Mouse (Mus musculus) embryonic facial prominence, embryonic 15.5 days (tissue): ENCODE results near the gene Adamts14. TPM values are rescaled to one million over a fixed set of nuclear protein-coding genes. Genes with fewer than 3 reads are reported as not detected.

Experiments
- ATAC-seq: fragments of 200-750 bp; cut with Nextera tagmentation; 2 replicates; pipeline ENCODE4 v1.8.0; 2017; ENCODE audit warnings: low read depth, moderate TSS enrichment; ENCODE audit not compliant: insufficient number of reproducible peaks, low FRiP score, low TSS enrichment
- H3K27ac ChIP-seq: fragments of 300-500 bp; sonication (generic); replicated peaks from 2 replicates; pipeline ENCODE4 v1.5.1; 2015; ENCODE audit warnings: mild to moderate bottlenecking, inconsistent platforms
- H3K27me3 ChIP-seq: fragments of 300-500 bp; sonication (generic); 2 replicates; pipeline ENCODE4 v1.6.1; 2015; ENCODE audit warnings: inconsistent platforms
- H3K36me3 ChIP-seq: fragments of 300-500 bp; sonication (generic); 2 replicates; pipeline ENCODE4 v1.6.1; 2015; ENCODE audit warnings: mild to moderate bottlenecking, inconsistent platforms
- H3K4me1 ChIP-seq: fragments of 300-500 bp; sonication (generic); 2 replicates; pipeline ENCODE4 v1.6.1; 2015; ENCODE audit warnings: inconsistent platforms
- H3K4me2 ChIP-seq: fragments of 300-500 bp; sonication (generic); replicated peaks from 2 replicates; pipeline ENCODE4 v1.6.1; 2015; ENCODE audit warnings: mild to moderate bottlenecking, inconsistent platforms
- H3K4me3 ChIP-seq: fragments of 300-500 bp; sonication (generic); replicated peaks from 2 replicates; pipeline ENCODE4 v1.5.1; 2015; ENCODE audit warnings: mild to moderate bottlenecking, inconsistent platforms
- H3K9ac ChIP-seq: fragments of 300-500 bp; sonication (generic); 2 replicates; pipeline ENCODE4 v1.6.1; 2015; ENCODE audit warnings: inconsistent platforms
- H3K9me3 ChIP-seq: fragments of 300-500 bp; sonication (generic); replicated peaks from 2 replicates; pipeline ENCODE4 v1.6.1; 2016; ENCODE audit warnings: inconsistent platforms
- WGBS: fragments of 180-500 bp; shearing (Covaris S2); methylation state at CpG from one replicate; pipeline ENCODE4 v1.1.7; 2015; 5-methylcytosine and 5-hydroxymethylcytosine counted together
- polyA plus RNA-seq: library from polyadenylated mRNA; unstranded; fragments of >200 nt; fragmentation: Nextera tagmentation; extraction: Ambion mirVana; gene quantifications from 2 replicates; pipeline ENCODE4 v1.2.1, GENCODE M21; 2015

Gene Adamts14
- polyA plus RNA-seq, 1 experiment from 2014 or later: 8.0 TPM

- WGBS: 75% methylated on average over 12 of the region's 12 CpGs
- Histone ChIP-seq H3K4me1 (0 out of 2 replicates have a peak, but pooled peaks cover 4% of the 10 kb centered on the region), H3K9me3 (no peaks in the 10 kb centered on the region)
Measured at GRCm38 (mm10) chr10:61201596-61202318, 71.5 kb downstream of the Adamts14 start.

GRCm38 (mm10) chr10:61200998-61201397, 72.2 kb downstream of the Adamts14 start:
- H3K9ac ChIP-seq: no peak overlapping the region
- ATAC-seq: no peak
- no peaks in the 10 kb centered on the region for H3K36me3 ChIP-seq
- no peaks in the 10 kb centered on the region for H3K9me3 ChIP-seq
- H3K27me3 ChIP-seq: no peaks in the 10 kb centered on the region; the same call in 1 of the 2 replicates
- no peak overlapping the region for H3K4me2 ChIP-seq
- H3K4me1 ChIP-seq: 0 out of 2 replicates have a peak, but pooled peaks cover 4% of the 10 kb centered on the region
- no peak overlapping the region for H3K4me3 ChIP-seq
- no peak overlapping the region for H3K27ac ChIP-seq
- 34% methylated on average over 9 of the region's 9 CpGs for WGBS

More at GRCm38 (mm10) chr10:61201596-61202318, 71.5 kb downstream of the Adamts14 start:
- Histone ChIP-seq H3K4me3 (no peak overlapping the region), H3K27ac (no peak overlapping the region), H3K9ac (no peak overlapping the region), H3K27me3 (no peaks in the 10 kb centered on the region; the same call in 1 of the 2 replicates), H3K36me3 (no peaks in the 10 kb centered on the region), H3K4me2 (no peak overlapping the region)
- no peak for ATAC-seq

GRCm38 (mm10) chr10:61200232-61200820, 72.9 kb downstream of the Adamts14 start:
- H3K9ac ChIP-seq: no peak overlapping the region
- 80% methylated on average over 7 of the region's 7 CpGs for WGBS
- H3K4me1 ChIP-seq: 0 out of 2 replicates have a peak, but pooled peaks cover 4% of the 10 kb centered on the region
- no peaks in the 10 kb centered on the region for H3K36me3 ChIP-seq
- no peak overlapping the region for H3K4me3 ChIP-seq
- no peak overlapping the region for H3K27ac ChIP-seq
- H3K27me3 ChIP-seq: no peaks in the 10 kb centered on the region; the same call in 1 of the 2 replicates
- H3K9me3 ChIP-seq: no peaks in the 10 kb centered on the region
- no peak for ATAC-seq
- no peak overlapping the region for H3K4me2 ChIP-seq

- WGBS: 22% methylated on average over 11 of the region's 11 CpGs
- Histone ChIP-seq H3K9me3 (no peaks in the 10 kb centered on the region), H3K4me1 (0 out of 2 replicates have a peak, but pooled peaks cover 4% of the 10 kb centered on the region), H3K27ac (no peak overlapping the region), H3K27me3 (no peaks in the 10 kb centered on the region; the same call in 1 of the 2 replicates), H3K9ac (no peak overlapping the region), H3K4me3 (no peak overlapping the region), H3K36me3 (no peaks in the 10 kb centered on the region), H3K4me2 (no peak overlapping the region)
- no peak for ATAC-seq
Measured at GRCm38 (mm10) chr10:61199566-61200213, 73.5 kb downstream of the Adamts14 start.

- WGBS: 83% methylated on average over 5 of the region's 5 CpGs
- no peak overlapping the region for H3K4me3 ChIP-seq
- H3K9me3 ChIP-seq: no peaks in the 10 kb centered on the region
- H3K9ac ChIP-seq: no peak overlapping the region
- no peak overlapping the region for H3K27ac ChIP-seq
- no peak for ATAC-seq
- H3K4me1 ChIP-seq: 0 out of 2 replicates have a peak, but pooled peaks cover 4% of the 10 kb centered on the region
- no peaks in the 10 kb centered on the region for H3K36me3 ChIP-seq
- H3K27me3 ChIP-seq: no peaks in the 10 kb centered on the region
- no peak overlapping the region for H3K4me2 ChIP-seq
Measured at GRCm38 (mm10) chr10:61195718-61196291, 77.4 kb downstream of the Adamts14 start.

GRCm38 (mm10) chr10:61195216-61195615, 78.0 kb downstream of the Adamts14 start:
- Histone ChIP-seq H3K4me3 (no peak overlapping the region), H3K4me1 (0 out of 2 replicates have a peak, but pooled peaks cover 4% of the 10 kb centered on the region), H3K27me3 (no peaks in the 10 kb centered on the region), H3K9ac (no peak overlapping the region), H3K9me3 (no peaks in the 10 kb centered on the region), H3K27ac (no peak overlapping the region), H3K4me2 (no peak overlapping the region), H3K36me3 (no peaks in the 10 kb centered on the region)
- WGBS: 68% methylated on average over 8 of the region's 8 CpGs
- no peak for ATAC-seq

- H3K27ac ChIP-seq: no peak overlapping the region
- 0 out of 2 replicates have a peak, but pooled peaks cover under 1% of the 10 kb centered on the region for H3K4me1 ChIP-seq
- no peaks in the 10 kb centered on the region for H3K36me3 ChIP-seq
- no peak overlapping the region for H3K9ac ChIP-seq
- WGBS: 78% methylated on average over 9 of the region's 9 CpGs
- no peak overlapping the region for H3K4me3 ChIP-seq
- H3K27me3 ChIP-seq: no peaks in the 10 kb centered on the region
- ATAC-seq: no peak
- H3K4me2 ChIP-seq: no peak overlapping the region
- H3K9me3 ChIP-seq: no peaks in the 10 kb centered on the region
Measured at GRCm38 (mm10) chr10:61194611-61195010, 78.6 kb downstream of the Adamts14 start.

GRCm38 (mm10) chr10:61188010-61188409, 85.2 kb downstream of the Adamts14 start:
- no peak for ATAC-seq
- no peaks in the 10 kb centered on the region for H3K36me3 ChIP-seq

GRCm38 (mm10) chr10:61187001-61187400, 86.2 kb downstream of the Adamts14 start:
- no peak overlapping the region for H3K4me2 ChIP-seq
- no peak overlapping the region for H3K4me3 ChIP-seq
- H3K27me3 ChIP-seq: no peaks in the 10 kb centered on the region
- H3K9me3 ChIP-seq: no peaks in the 10 kb centered on the region
- H3K27ac ChIP-seq: no peak overlapping the region
- 80% methylated on average over 3 of the region's 3 CpGs for WGBS
- no peaks in the 10 kb centered on the region for H3K4me1 ChIP-seq
- no peak overlapping the region for H3K9ac ChIP-seq
- no peak for ATAC-seq
- no peaks in the 10 kb centered on the region for H3K36me3 ChIP-seq

More at GRCm38 (mm10) chr10:61188010-61188409, 85.2 kb downstream of the Adamts14 start:
- Histone ChIP-seq H3K4me3 (no peak overlapping the region), H3K27ac (no peak overlapping the region), H3K4me1 (no peaks in the 10 kb centered on the region), H3K27me3 (no peaks in the 10 kb centered on the region), H3K4me2 (no peak overlapping the region), H3K9me3 (no peaks in the 10 kb centered on the region), H3K9ac (no peak overlapping the region)
- 57% methylated on average over 3 of the region's 3 CpGs for WGBS

GRCm38 (mm10) chr10:61179927-61180326, 93.3 kb downstream of the Adamts14 start:
- Histone ChIP-seq H3K9me3 (no peaks in the 10 kb centered on the region), H3K4me3 (no peak overlapping the region), H3K4me2 (no peak overlapping the region), H3K36me3 (no peaks in the 10 kb centered on the region), H3K4me1 (peaks cover 8% of the 10 kb centered on the region), H3K27ac (no peak overlapping the region), H3K27me3 (peaks cover 2% of the 10 kb centered on the region), H3K9ac (no peak overlapping the region)
- ATAC-seq: no peak
- WGBS: 56% methylated on average over 6 of the region's 6 CpGs

- 85% methylated on average over 8 of the region's 8 CpGs for WGBS
- no peak overlapping the region for H3K27ac ChIP-seq
- H3K9me3 ChIP-seq: no peaks in the 10 kb centered on the region
- no peak overlapping the region for H3K4me3 ChIP-seq
- peaks cover 2% of the 10 kb centered on the region for H3K27me3 ChIP-seq
- H3K36me3 ChIP-seq: no peaks in the 10 kb centered on the region
- peaks cover 8% of the 10 kb centered on the region for H3K4me1 ChIP-seq
- ATAC-seq: no peak
- no peak overlapping the region for H3K9ac ChIP-seq
- no peak overlapping the region for H3K4me2 ChIP-seq
Measured at GRCm38 (mm10) chr10:61178687-61179086, 94.6 kb downstream of the Adamts14 start.
